Mouse (Mus musculus) erythroblast, embryonic 14.5 days (primary cell): ENCODE results near the gene Filip1l.

Experiments
- GATA1 ChIP-seq: IDR thresholded peaks from 2 replicates; pipeline ENCODE4 v1.6.1; 2012; ENCODE audit warnings: low read length, inconsistent platforms, mixed read lengths
- TAL1 ChIP-seq: IDR thresholded peaks from 3 replicates; pipeline ENCODE4 v1.6.1; 2012; ENCODE audit warnings: low read length, inconsistent platforms, mixed read lengths

- TF ChIP-seq GATA1 (no peak), TAL1 (no peak)
Observed at GRCm38 (mm10) chr16:57403825-57404224, 50.9 kb downstream of the Filip1l start.
